Comparison of ENCODE assay signal across 24 mouse cellular contexts in genomic region chr15:84999911-85000310, GRCm38 (mm10). TPM values are rescaled to one million over a fixed set of nuclear protein-coding genes. Genes with fewer than 3 reads are reported as not detected.
"Had no signal": no experiment of that assay in that cellular context is flagged by ENCODE, and none has a peak within 500 bp of the region (broad histone marks: within the 10 kb centered on the region; RNA-seq: fewer than 3 reads in every experiment).

No protein-coding gene starts in this region.

- ATAC-seq: intestine, embryonic 16.5 days; midbrain, embryonic 16.5 days had no signal

- DNase-seq: kidney, adult 18-20 months; kidney, adult 9 months; kidney, postnatal 14 days; kidney, postnatal 4 days; layer of hippocampus, postnatal 36 days; liver, embryonic 13.5 days; lung, adult 2 months; lung, postnatal 14 days; lung, postnatal 4 days; thymus, postnatal 25 days had no signal

- H3K4me3 ChIP-seq: left cerebral cortex, adult 2 months; liver, embryonic 13.5 days; midbrain, embryonic 12.5 days; myocyte; neural tube, embryonic 13.5 days; stomach, embryonic 15.5 days had no signal

- H3K4me1 ChIP-seq: neural tube, embryonic 13.5 days; stomach, embryonic 15.5 days had no signal

- H3K36me3 ChIP-seq: liver, embryonic 13.5 days; midbrain, embryonic 12.5 days; neural tube, embryonic 13.5 days; stomach, embryonic 15.5 days had no signal

- H3K27me3 ChIP-seq: stomach, embryonic 15.5 days had no signal

- H3K27ac ChIP-seq: left cerebral cortex, adult 2 months; liver, embryonic 13.5 days; midbrain, embryonic 12.5 days; neural tube, embryonic 13.5 days; stomach, embryonic 15.5 days had no signal

RNA-seq across cellular contexts. Expression of gene Upk3a, which starts 17.0 kb away (rescaled TPM):
- total RNA-seq: layer of hippocampus, postnatal 36 days; left cerebral cortex, adult 2 months; left cerebral cortex, postnatal 36 days; liver, adult 2 months; megakaryocyte progenitor cell, adult 5-6 weeks; megakaryocyte-erythroid progenitor cell, adult 5-6 weeks; monocyte, adult 5-6 weeks had no signal
- polyA plus RNA-seq: limb, embryonic 11.5 days; liver, adult 2 months; liver, embryonic 13.5 days; liver, embryonic 16.5 days; myocyte had no signal
